Mouse (Mus musculus) G1E (cell line): ENCODE data around the gene Pex12. TPM values are rescaled to one million over a fixed set of nuclear protein-coding genes. Genes with fewer than 3 reads are reported as not detected.

Experiments
- ATAC-seq: 2 replicates; pipeline ENCODE4 v1.8.0; 2016; ENCODE audit warnings: mild to moderate bottlenecking; ENCODE audit not compliant: insufficient number of reproducible peaks, poor library complexity, low FRiP score, severe bottlenecking; ENCODE audit errors: extremely low read depth
- DNase-seq: peaks from one replicate; pipeline ENCODE4 v3.0.0; 2012; ENCODE audit warnings: low spot score
- H3K27me3 ChIP-seq: 2 replicates; pipeline ENCODE4 v1.6.1; 2012; ENCODE audit warnings: mild to moderate bottlenecking, low read length, inconsistent platforms; ENCODE audit not compliant: insufficient read depth
- H3K36me3 ChIP-seq: replicated peaks from 2 replicates; pipeline ENCODE3; 2012; ENCODE audit warnings: mild to moderate bottlenecking, inconsistent platforms
- H3K4me1 ChIP-seq: 2 replicates; pipeline ENCODE4 v1.6.1; 2012; ENCODE audit warnings: low read depth, low read length, inconsistent platforms, mixed read lengths; ENCODE audit not compliant: insufficient read depth
- H3K4me3 ChIP-seq: 2 replicates; pipeline ENCODE4 v1.5.1; 2012; ENCODE audit warnings: low read depth, mild to moderate bottlenecking, inconsistent platforms, low read length, moderate library complexity, mixed read lengths
- H3K9me3 ChIP-seq: replicated peaks from 2 replicates; pipeline ENCODE4 v1.6.1; 2012; ENCODE audit warnings: inconsistent platforms
- CTCF ChIP-seq: IDR thresholded peaks from 2 replicates; pipeline ENCODE4 v1.5.1; 2012; ENCODE audit warnings: low read depth, low read length, inconsistent platforms, mixed read lengths
- GATA1 ChIP-seq: IDR thresholded peaks from 2 replicates; pipeline ENCODE4 v1.6.1; 2012; ENCODE audit warnings: borderline replicate concordance, low read length, inconsistent platforms, mixed read lengths
- GATA2 ChIP-seq: IDR thresholded peaks from 2 replicates; pipeline ENCODE4 v1.6.1; 2012; ENCODE audit warnings: low read depth, low read length, inconsistent platforms, borderline replicate concordance
- POLR2AphosphoS5 ChIP-seq: IDR thresholded peaks from 2 replicates; pipeline ENCODE4 v1.6.1; 2012; ENCODE audit warnings: low read depth, low read length, inconsistent platforms; ENCODE audit not compliant: insufficient replicate concordance
- TAL1 ChIP-seq: conservative IDR thresholded peaks from 2 replicates; pipeline ENCODE4 v1.6.1; 2012; ENCODE audit warnings: low read depth, low read length, inconsistent platforms, mixed read lengths
- polyA plus RNA-seq: library from polyadenylated mRNA; stranded (reverse); fragments of >175 nt; gene quantifications from 2 replicates; pipeline ENCODE4 v1.2.3, GENCODE M21; 2012
- total RNA-seq, 2 experiments: library from RNA; stranded (forward) in 1 of 2; stranded (reverse) in 1 of 2; fragments of 200-1000 nt in 1 of 2; fragments of >200 nt in 1 of 2; fragmentation: Nextera tagmentation in 1 of 2; gene quantifications; 2 replicates each; pipeline ENCODE4 v1.2.3; 2014 to 2017

Gene Pex12
- total and polyA plus RNA-seq, 3 experiments, result 2.7 to 8.7 (median 8.6) TPM

DNA sequence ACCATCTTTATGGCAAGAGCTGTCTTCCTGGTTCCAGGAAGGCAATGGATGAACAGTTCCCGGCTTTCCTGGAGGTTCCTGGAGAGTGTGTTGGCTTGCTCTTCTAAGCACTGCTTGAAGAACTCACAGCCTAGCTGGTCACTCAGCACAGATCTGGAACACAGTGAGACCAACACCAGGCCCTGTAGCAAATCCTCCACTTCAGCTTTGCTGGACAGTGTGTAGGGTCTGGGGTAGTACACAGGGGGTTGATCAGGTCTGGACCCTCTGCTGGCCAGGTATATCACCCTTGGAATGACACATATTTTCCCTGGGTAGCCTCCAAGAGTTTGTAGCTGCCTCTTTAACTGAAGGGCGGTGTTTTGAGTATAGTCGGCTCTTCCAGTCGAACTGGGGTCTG, 23.4 kb downstream of the Pex12 start:
- Histone ChIP-seq H3K36me3 (peaks cover 20% of the 10 kb centered on the region), H3K4me3 (no peak overlapping the region), H3K27me3 (peaks cover 9% of the 10 kb centered on the region), H3K9me3 (no peaks in the 10 kb centered on the region), H3K4me1 (peaks cover 36% of the 10 kb centered on the region)
- ATAC-seq (no peak), DNase-seq (no peak)
- TF ChIP-seq POLR2AphosphoS5 (no peak), GATA2 (no peak), CTCF (no peak), TAL1 (no peak), GATA1 (no peak)

DNA sequence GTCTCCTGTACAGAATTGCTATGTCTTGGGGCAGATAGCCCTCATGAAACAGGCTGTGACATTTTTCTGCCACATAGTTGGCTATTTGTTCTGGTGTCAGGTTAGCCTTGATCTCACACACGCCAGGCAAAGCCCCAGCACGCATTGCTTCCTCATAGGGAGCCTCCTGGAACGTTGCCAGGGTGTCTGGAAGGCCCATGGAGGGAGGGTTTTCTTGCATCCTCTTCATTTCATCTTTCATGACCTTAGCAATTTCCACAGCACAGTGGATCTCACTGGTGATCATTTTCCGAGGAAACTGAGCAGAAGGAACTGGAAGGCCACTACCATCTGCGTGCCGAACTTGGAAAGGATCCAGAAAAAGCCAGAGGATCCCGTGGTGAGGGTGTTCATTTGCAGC, 26.1 kb downstream of the Pex12 start:
- Histone ChIP-seq H3K27me3 (peaks cover 9% of the 10 kb centered on the region), H3K36me3 (peaks cover 14% of the 10 kb centered on the region), H3K9me3 (no peaks in the 10 kb centered on the region), H3K4me3 (no peak overlapping the region), H3K4me1 (peaks cover 32% of the 10 kb centered on the region)
- no peak for DNase-seq
- no peak for TF ChIP-seq GATA1
- TF ChIP-seq CTCF, result no peak
- TF ChIP-seq POLR2AphosphoS5, result no peak
- no peak for TF ChIP-seq GATA2
- TF ChIP-seq TAL1, result no peak
- no peak for ATAC-seq

DNA sequence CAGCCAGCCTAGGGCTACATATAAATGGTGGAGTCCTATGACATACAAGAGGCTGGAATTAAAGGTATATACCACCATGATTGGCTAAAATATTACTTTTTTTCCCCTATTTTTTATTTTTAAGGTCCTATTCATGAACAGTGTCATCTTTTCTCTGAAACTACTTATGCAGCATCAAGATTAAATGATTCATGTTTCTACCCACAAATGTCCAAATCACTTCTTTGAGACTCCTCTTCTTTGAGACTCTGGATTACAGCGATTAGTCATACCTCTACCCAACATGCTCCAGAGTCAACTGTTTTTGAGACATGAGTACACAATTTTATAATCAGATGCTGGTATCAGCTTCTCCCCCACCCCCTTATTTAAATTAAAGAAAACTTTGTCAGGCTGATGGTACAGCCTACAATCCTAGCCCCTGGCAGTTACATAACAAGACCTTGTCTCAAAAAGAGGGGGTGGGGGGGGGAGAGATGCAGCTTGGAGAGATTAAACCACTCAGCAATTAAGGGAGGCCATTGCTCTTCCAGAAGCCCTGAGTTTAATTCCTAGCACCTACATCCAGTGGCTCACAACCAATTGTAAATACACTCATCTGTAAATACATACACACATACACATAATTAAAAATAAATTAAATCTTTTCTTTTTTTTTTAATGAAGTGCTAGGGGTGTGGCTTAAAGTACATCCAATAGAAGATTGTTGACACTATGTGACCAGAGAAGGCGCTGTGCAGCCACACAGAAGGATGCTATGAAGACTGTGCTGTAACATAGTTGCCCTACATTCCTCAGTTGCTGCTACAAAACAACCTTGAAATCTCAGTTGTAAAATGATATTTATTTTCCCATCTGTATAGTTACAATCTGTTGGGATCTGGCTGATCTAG, 30.2 kb downstream of the Pex12 start:
- DNase-seq, result peak; percentile 14
- Histone ChIP-seq H3K4me1 (peaks cover 38% of the 10 kb centered on the region), H3K9me3 (no peaks in the 10 kb centered on the region), H3K36me3 (peaks cover 5% of the 10 kb centered on the region), H3K4me3 (no peak overlapping the region), H3K27me3 (peaks cover 9% of the 10 kb centered on the region)
- ATAC-seq, result no peak; the same call in 1 of the 2 replicates
- TF ChIP-seq CTCF, result no peak
- peak; percentile 90; the same call in 1 of the 2 replicates for TF ChIP-seq POLR2AphosphoS5

DNA sequence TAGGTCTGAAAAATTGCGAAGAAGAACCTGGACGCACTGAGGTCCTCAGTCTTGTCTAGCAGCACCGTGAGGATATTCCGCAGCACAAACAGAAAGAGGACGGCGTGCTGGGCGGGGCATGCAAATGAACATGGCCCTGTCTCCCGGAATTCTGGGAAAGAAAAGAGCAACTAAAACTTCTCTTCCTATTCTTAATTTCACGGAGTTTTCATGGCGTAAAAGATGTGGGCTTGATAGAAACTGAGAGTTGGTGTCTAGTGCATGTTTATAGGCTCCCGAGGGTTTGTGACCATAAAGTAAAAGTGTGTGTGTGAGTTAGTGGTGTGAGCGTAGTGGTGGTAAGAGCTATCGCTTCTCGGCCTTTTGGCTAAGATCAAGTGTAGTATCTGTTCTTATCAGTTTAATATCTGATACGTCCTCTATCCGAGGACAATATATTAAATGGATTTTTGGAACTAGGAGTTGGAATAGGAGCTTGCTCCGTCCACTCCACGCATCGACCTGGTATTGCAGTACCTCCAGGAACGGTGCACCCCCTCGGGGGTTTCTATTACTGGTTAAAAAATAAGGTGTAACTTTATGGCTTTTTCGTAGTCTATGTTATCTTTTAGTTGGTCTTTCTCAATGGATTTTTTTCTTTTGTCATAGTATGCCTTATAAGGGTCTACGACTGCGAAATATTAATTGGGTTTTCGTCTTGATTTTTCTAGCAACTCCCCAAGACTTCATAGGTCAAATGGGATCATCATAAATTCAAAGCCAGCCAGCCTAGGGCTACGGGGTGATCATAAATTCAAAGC, 31.0 kb downstream of the Pex12 start:
- peak overlapping the region; percentile 70 for H3K4me3 ChIP-seq

DNA sequence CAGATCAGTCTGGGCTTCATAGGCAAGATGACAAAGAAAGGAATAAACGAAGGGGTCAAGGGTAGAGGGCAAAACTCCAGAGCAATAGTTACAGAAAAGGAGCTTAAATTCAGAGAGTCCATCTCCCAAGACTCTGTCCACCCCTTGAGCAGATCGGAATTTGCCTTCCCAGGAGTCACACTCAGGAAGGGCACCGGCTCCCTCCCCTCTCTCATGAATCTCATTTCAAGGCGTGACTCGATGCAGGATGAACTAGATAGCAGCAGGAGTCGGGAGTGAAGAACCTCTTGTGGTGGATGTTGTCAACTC, 31.6 kb downstream of the Pex12 start:
- peak overlapping the region; percentile 70 for H3K4me3 ChIP-seq
- no peaks in the 10 kb centered on the region for H3K9me3 ChIP-seq
- peaks cover 41% of the 10 kb centered on the region for H3K4me1 ChIP-seq
- H3K36me3 ChIP-seq, result no peaks in the 10 kb centered on the region
- DNase-seq (no peak), ATAC-seq (no peak)
- TF ChIP-seq GATA2, result no peak
- no peak for TF ChIP-seq TAL1
- no peak for TF ChIP-seq CTCF
- TF ChIP-seq POLR2AphosphoS5, result no peak
- no peak for TF ChIP-seq GATA1
- peaks cover 1% of the 10 kb centered on the region for H3K27me3 ChIP-seq

More for the DNA sequence above, 31.0 kb downstream of the Pex12 start:
- Histone ChIP-seq H3K27me3 (peaks cover 7% of the 10 kb centered on the region), H3K4me1 (peaks cover 43% of the 10 kb centered on the region), H3K36me3 (peaks cover 4% of the 10 kb centered on the region), H3K9me3 (no peaks in the 10 kb centered on the region)
- TF ChIP-seq GATA1 (no peak), POLR2AphosphoS5 (peak; percentile 98; the same call in 1 of the 2 replicates)
- ATAC-seq (peak; percentile 80), DNase-seq (peak; percentile 31)

DNA sequence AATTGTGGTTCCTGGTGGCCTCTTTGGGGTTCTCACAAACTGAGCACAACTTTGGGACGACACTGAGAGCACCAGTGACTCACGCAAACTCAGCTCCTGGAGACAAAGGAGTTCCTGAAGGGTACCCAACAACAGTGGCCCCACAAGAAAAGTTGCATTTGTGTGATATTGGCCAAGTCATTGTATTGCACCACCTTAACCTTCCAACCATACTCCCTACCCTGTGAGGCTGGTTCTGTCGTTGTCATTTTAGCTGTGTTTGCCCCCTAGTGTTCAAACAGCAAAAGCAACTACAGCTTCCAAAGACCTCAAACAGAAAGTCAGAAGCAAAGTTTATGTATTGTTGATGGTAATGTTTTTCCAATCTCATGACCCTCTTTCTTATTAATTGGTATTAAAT, 39.2 kb downstream of the Pex12 start:
- DNase-seq (peak; percentile 9), ATAC-seq (peak; percentile 60; the same call in 1 of the 2 replicates)
- Histone ChIP-seq H3K4me1 (peaks cover 32% of the 10 kb centered on the region), H3K9me3 (no peaks in the 10 kb centered on the region), H3K27me3 (no peaks in the 10 kb centered on the region), H3K4me3 (no peak overlapping the region; the same call in 1 of the 2 replicates), H3K36me3 (peaks cover 17% of the 10 kb centered on the region)
- TF ChIP-seq CTCF (peak; percentile 40; the same call in 1 of the 2 replicates), POLR2AphosphoS5 (no peak)
